Mouse (Mus musculus) heart, adult 2 months (tissue): ENCODE data around the gene Trip6.

Source experiments
- CTCF ChIP-seq: fragments of 200-600 bp; IDR thresholded peaks from 2 replicates; pipeline ENCODE4 v1.8.1; 2022; ENCODE audit warnings: antibody characterized with exemption, mild to moderate bottlenecking, moderate library complexity
- POLR2A ChIP-seq: fragments of 200-500 bp; IDR thresholded peaks from 2 replicates; pipeline ENCODE4 v1.6.1; 2011; ENCODE audit warnings: mild to moderate bottlenecking, low read depth, low read length, control low read depth; ENCODE audit not compliant: insufficient read depth

DNA sequence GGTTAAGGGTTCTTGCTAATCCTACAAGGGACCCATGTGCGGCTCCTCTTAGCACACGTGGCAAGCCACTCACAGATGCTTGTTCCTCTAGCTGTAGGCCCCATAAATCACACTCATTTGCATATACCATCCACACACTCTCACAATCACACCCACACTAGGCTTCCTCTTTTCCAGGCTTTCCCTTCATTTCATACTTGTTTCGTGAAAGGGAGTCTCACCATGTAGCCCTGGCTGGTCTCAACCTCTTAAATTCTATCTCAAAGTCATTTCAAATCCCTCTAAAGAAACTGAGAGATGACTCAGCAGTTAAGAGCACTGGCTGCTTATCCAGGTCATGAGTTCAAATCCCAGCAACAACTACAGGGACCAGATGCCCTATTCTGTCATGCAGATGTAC, 8.4 kb downstream of the Trip6 start:
- no peak for TF ChIP-seq CTCF
- TF ChIP-seq POLR2A, result no peak
